Mouse (Mus musculus) testis, postnatal 14 days (tissue): ENCODE results near the gene Sult4a1.
"Not testable (repeated sequence)": the region's sequence is repeated elsewhere in the genome, so short reads cannot be mapped to it uniquely, and the experiment has no call there.

ENCODE experiments used
- DNase-seq: peaks from one replicate; pipeline ENCODE4 v3.0.0; 2021; ENCODE audit warnings: low spot score

The Sult4a1 gene

GRCm38 (mm10) chr15:84105105-84105923 is at the start of gene Sult4a1:
Gene Sult4a1 (minus strand): TSS chr15:84105754.
- peak; percentile 21 for DNase-seq

DNA sequence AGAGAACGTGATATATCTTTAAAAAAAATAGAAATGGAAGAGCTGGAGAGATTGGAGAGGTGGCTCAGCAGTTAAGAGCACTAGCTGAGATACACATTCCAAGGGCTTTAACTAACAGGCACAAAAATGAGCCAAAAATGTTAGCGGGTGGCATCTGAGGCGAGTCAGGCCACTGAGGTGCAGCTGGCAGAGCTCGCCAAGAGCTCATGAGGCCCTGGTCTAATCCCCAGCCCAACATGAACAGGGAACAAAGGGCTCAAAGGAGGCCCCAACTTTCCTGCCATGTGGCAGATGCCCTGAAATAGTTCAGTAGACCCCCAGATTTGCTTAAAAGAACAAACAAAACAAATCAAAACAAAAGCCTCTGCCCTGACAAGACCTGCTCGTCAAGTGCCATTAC is 35.4 kb upstream of the Sult4a1 start:
- no peak for DNase-seq

GRCm38 (mm10) chr15:84140109-84140508 is 34.6 kb upstream of the Sult4a1 start:
- DNase-seq: no peak

GRCm38 (mm10) chr15:84139592-84140005 is 34.0 kb upstream of the Sult4a1 start:
- no peak for DNase-seq

GRCm38 (mm10) chr15:84136473-84137415 is 31.2 kb upstream of the Sult4a1 start:
- no peak for DNase-seq

DNA sequence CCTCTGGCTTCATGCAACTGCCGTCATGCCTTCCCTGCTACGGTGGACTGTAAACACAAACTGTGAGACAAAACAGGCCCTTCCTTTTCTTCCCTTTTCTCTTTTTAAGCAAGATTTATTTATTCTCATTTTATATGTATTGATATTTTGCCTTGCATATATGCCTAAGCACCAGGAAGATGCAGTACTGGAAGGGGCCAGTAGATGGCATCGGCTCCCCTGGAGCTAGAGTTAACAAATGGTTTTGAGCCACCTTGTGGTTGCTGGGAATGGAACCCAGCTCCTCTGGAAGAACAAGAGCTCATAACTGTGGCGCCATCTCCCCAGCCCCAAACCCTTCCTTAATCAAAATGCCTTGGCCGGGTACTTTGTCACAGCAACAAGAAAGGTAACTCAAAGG is 29.9 kb upstream of the Sult4a1 start:
- DNase-seq: no peak

GRCm38 (mm10) chr15:84133440-84133839 is 27.9 kb upstream of the Sult4a1 start:
- DNase-seq: no peak

- no peak for DNase-seq
These were observed 26.4 kb upstream of the Sult4a1 start for GRCm38 (mm10) chr15:84131971-84132370.

GRCm38 (mm10) chr15:84131096-84131786 is 25.7 kb upstream of the Sult4a1 start:
- peak; percentile 22 for DNase-seq

DNA sequence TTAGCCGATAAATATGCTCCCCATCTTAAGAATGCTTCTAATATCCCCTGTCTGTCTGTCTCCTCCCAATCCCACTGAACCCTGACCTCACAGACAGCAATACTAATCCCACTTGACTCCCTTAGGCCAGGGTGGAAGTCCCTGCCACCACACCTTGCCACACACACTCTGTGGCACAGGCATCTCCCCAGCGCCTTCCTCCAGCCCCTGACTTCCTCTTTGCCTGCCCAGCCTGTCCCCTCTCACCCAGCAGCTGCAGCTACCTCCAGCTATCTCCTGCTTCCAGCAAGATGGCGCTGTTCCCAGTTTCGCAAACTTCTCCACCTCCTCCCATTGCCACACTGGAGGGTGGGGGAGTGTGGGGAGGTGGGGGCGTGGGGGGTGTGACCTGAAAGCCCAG is 21.3 kb upstream of the Sult4a1 start:
- DNase-seq: no peak

DNA sequence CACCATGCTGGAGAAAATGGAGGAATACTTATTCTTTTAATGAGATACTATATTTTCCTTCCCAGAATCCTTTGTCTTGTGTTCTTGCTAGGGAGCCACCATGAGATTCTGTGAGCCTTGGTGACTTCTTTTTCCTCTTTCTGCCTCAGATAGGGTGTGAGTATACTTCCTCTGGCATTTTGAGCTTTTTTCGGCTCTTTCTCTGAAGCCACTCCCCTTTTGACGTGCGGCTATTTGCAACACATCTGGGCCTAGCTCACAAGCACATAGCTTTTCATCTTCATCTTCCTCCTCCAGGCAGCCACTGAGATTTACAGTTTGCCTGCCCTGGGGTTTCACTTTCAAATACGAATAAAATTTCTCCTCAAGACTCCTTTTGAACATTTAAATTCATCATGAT is 20.9 kb upstream of the Sult4a1 start:
- no peak for DNase-seq

GRCm38 (mm10) chr15:84124086-84124485 is 18.5 kb upstream of the Sult4a1 start:
- DNase-seq: no peak

DNA sequence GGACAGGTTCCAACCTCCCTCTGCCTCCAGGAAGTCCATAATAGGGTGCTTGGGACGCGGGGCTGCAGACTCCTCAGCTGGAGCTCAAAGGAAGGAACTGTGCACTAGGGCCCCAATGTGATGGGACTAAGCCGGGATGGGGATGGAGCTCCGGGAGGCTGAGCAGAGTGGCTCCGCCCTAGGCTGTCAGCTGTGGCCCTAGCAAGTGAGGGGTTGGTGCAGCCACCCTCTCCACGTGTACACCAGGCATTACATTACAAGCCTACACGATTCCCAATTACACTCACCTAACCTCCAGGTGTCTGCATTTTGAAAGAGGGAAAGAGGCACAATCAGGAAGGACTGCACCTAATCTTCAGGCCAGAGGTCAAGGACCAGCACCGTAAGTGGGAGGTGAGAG is 17.5 kb upstream of the Sult4a1 start, which contains the start of gene Pnpla5:
Gene Pnpla5 (minus strand): TSS at position 101 of the 400 bp plus-strand sequence.
- no peak for DNase-seq

- no peak for DNase-seq
These were observed 15.5 kb upstream of the Sult4a1 start for GRCm38 (mm10) chr15:84121036-84121435.

DNA sequence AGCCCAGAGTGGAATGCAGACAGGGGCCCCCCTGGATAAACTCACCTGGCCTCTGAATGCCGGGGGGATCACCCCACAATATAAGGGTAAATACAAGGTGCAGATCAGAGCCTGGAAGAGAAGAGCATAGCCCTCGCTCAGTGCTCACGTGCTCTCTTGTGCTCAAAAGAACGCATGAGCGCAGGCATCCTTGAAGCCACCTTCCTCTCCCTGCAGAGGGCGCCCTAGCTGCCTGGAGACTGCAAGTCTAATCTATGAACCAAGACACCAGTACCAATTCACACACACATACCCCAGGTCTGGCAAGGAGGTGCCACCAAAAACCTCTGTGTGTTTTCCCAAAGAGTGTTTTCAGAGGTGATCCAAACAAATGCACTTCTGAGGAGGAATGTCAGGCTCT is 15.1 kb upstream of the Sult4a1 start:
- no peak for DNase-seq

DNA sequence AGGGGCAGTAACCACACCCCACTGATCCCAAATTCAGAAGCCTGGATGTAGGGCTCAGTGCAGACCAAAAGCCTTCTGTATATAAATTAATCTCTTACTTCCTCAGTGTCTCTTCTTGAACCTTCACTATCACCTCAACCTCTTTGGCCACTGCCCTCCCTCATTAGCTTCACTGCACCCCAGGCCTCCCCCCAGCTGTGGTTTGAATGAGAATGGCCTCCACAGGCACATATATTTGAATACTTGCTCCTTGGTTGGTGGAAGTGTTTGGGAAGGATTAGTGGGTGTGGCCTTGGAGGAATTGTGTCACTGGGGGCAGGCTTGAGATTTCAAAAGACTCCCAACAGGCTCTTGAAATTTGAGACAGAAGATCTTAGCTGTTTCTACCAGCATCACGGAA is 10.9 kb upstream of the Sult4a1 start:
- DNase-seq: no peak

GRCm38 (mm10) chr15:84115727-84116126 is 10.2 kb upstream of the Sult4a1 start:
- DNase-seq: no peak

DNA sequence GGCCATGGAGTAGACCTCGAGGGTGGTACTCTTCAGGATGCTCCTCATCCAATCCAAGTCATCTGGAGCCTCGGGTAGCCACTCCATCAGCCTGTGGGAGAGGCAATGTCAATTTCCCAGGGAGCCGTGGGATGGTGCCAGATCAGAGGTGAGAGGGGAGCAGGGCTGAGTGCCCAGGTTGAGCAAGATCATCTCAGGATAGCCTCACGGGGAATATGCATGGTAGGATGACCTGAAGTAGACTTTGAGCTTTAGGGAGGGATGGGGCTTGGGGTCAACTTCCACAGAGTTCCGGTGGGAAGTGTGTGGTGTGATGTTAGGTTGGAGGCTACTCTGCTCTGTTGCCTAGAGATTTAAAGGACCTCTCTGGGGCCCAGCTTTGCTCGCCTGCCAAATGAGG is 8.3 kb upstream of the Sult4a1 start:
- DNase-seq: no peak

- no peak for DNase-seq
These were observed 3.3 kb upstream of the Sult4a1 start for GRCm38 (mm10) chr15:84108899-84109298.

DNA sequence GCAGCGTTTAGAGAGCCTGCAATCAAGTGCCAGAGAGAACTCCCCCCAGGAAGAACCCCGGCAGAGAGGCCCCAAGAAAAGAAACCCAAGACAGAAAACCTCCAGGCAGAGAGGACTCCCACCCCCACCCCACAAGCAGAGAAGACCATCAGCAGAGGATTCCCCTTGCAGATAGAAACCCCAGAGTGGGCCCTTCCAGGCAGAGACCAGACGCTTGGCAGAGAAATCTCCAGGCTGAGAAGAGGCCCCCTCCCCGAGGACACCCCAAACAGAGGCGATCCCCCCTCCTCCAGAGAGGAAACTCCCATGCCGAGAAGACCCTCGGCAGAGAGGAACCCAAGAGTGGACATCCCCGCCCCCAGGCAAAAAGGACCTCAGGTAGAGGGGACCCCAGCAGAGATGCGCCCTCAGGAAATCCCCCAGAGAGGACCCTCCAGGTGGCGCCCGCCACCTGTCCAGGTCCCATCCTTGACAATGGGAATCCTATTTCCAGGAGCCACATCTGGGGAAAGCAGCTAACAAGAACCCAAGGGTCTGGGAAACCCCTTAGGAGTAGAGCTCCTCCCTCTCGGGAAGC is 458 bp upstream of the Sult4a1 start:
- DNase-seq: no peak

GRCm38 (mm10) chr15:84104626-84105025 is 928 bp downstream of the Sult4a1 start:
- no peak for DNase-seq

GRCm38 (mm10) chr15:84097536-84097935 is 8.0 kb downstream of the Sult4a1 start:
- not testable (repeated sequence) for DNase-seq
